Mouse (Mus musculus): ENCODE data around the gene Sdc3.

GRCm38 (mm10) chr4:130800147-130800546, 7.8 kb downstream of the Sdc3 start:
- TF ChIP-seq GATA1 (IDR thresholded peaks at IDR 0.05; ENCODE audit: borderline replicate concordance, low read length) (no peak), CTCF (IDR thresholded peaks at IDR 0.05; ENCODE audit: low read depth, low read length) (no peak)
